Mouse (Mus musculus) ES-E14 (cell line): ENCODE measurements around the gene Prelid1.

Experiments
- CHD2 ChIP-seq: IDR thresholded peaks from 2 replicates; pipeline ENCODE4 v1.6.1; 2014; ENCODE audit warnings: mild to moderate bottlenecking, low read depth, low read length, inconsistent platforms
- HCFC1 ChIP-seq: IDR thresholded peaks from 2 replicates; pipeline ENCODE4 v1.6.1; 2012; ENCODE audit warnings: low read length, inconsistent platforms, borderline replicate concordance; ENCODE audit not compliant: insufficient read depth
- MAFK ChIP-seq: IDR thresholded peaks from 2 replicates; pipeline ENCODE4 v1.6.1; 2014; ENCODE audit warnings: mild to moderate bottlenecking, low read depth, low read length, inconsistent platforms; ENCODE audit not compliant: insufficient read depth
- ZC3H11A ChIP-seq: IDR thresholded peaks from 2 replicates; pipeline ENCODE4 v1.6.1; 2012; ENCODE audit warnings: low read depth, mild to moderate bottlenecking, inconsistent platforms, low read length, borderline replicate concordance

DNA sequence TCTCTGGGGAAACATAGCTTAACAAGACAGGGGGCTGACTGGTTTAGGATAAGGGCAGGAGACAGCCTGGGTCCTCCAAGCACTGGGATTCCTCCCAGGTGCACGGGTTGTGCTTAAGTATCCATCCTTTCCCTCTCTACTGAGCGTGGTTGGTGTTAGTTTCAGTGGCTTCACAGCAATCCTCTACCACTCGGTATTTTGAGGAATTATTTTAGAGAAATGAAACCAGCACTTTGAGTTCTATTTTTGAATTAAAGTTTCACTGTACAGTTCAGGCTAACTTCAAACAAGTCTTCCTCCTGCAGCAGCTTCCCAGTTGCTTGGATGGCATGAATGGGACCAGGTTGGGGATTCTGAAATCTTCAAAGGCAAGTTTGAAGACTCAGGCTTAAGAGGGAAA, 1.9 kb upstream of the Prelid1 start:
- TF ChIP-seq ZC3H11A = no peak
- TF ChIP-seq MAFK = no peak
- TF ChIP-seq HCFC1 = no peak
- no peak for TF ChIP-seq CHD2
